In genomic region chr1:151311379-151311778, GRCm38 (mm10) we compare ENCODE assay signal across 18 mouse cellular contexts. TPM values are rescaled to one million over a fixed set of nuclear protein-coding genes. Genes with fewer than 3 reads are reported as not detected.
DNase-seq lines count a peak whose midpoint lies in the region; ATAC-seq and TF ChIP-seq lines count a peak whose summit lies in the region.
"Had no signal": no experiment of that assay in that cellular context is flagged by ENCODE, and none has a peak within 500 bp of the region (broad histone marks: within the 10 kb centered on the region; RNA-seq: fewer than 3 reads in every experiment).

No protein-coding gene starts in this region.

- no peaks in the 10 kb centered on the region for H3K27me3 ChIP-seq in forebrain, embryonic 11.5 days (ENCODE audit: control insufficient read depth, insufficient read depth, low read length)
- no peaks in the 10 kb centered on the region for H3K27me3 ChIP-seq in forebrain, postnatal 0 days (ENCODE audit: insufficient read depth, low read length)
- H3K27me3 ChIP-seq in forebrain, embryonic 14.5 days (replicated peaks; ENCODE audit: control insufficient read depth, insufficient read depth, low read length), result no peaks in the 10 kb centered on the region
- H3K27me3 ChIP-seq in forebrain, embryonic 13.5 days, result no peaks in the 10 kb centered on the region
- no peaks in the 10 kb centered on the region for H3K27me3 ChIP-seq in midbrain, embryonic 15.5 days (replicated peaks)
- H3K27me3 ChIP-seq in midbrain, embryonic 10.5 days (ENCODE audit: low read depth, poor library complexity, severe bottlenecking), result no peaks in the 10 kb centered on the region
- H3K27me3 ChIP-seq: embryonic facial prominence, embryonic 13.5 days had no signal

- WGBS in forebrain, embryonic 11.5 days, result 72% methylated on average over 11 of the region's 11 CpGs
- WGBS in forebrain, postnatal 0 days, result 53% methylated on average over 11 of the region's 11 CpGs
- 40% methylated on average over 11 of the region's 11 CpGs for WGBS in forebrain, embryonic 14.5 days
- 54% methylated on average over 11 of the region's 11 CpGs for WGBS in forebrain, embryonic 13.5 days
- 75% methylated on average over 11 of the region's 11 CpGs for WGBS in midbrain, embryonic 15.5 days
- 89% methylated on average over 11 of the region's 11 CpGs for WGBS in midbrain, embryonic 10.5 days

- no peaks in the 10 kb centered on the region for H3K9me3 ChIP-seq in forebrain, embryonic 11.5 days (ENCODE audit: control insufficient read depth, low read length)
- no peaks in the 10 kb centered on the region for H3K9me3 ChIP-seq in forebrain, postnatal 0 days (ENCODE audit: low read length)
- H3K9me3 ChIP-seq in forebrain, embryonic 14.5 days (replicated peaks; ENCODE audit: control insufficient read depth, low read length), result no peaks in the 10 kb centered on the region
- no peaks in the 10 kb centered on the region for H3K9me3 ChIP-seq in forebrain, embryonic 13.5 days (replicated peaks)
- no peaks in the 10 kb centered on the region for H3K9me3 ChIP-seq in midbrain, embryonic 15.5 days
- no peaks in the 10 kb centered on the region for H3K9me3 ChIP-seq in midbrain, embryonic 10.5 days (replicated peaks)
- H3K9me3 ChIP-seq: embryonic facial prominence, embryonic 13.5 days had no signal

- ATAC-seq in forebrain, embryonic 11.5 days (replicated peaks; ENCODE audit: low FRiP score), result peak; percentile 75
- no peak for ATAC-seq in forebrain, postnatal 0 days
- ATAC-seq in forebrain, embryonic 14.5 days, result peak; percentile 7; the same call in 1 of the 2 replicates
- ATAC-seq in forebrain, embryonic 13.5 days, result no peak
- peak; percentile 52 for ATAC-seq in midbrain, embryonic 15.5 days (replicated peaks)
- ATAC-seq: forebrain, embryonic 16.5 days had no signal

- no peak overlapping the region for H3K4me2 ChIP-seq in forebrain, embryonic 11.5 days (ENCODE audit: low read depth, low read length, severe bottlenecking)
- H3K4me2 ChIP-seq in forebrain, postnatal 0 days (ENCODE audit: low read depth), result no peak overlapping the region
- no peak overlapping the region for H3K4me2 ChIP-seq in forebrain, embryonic 14.5 days (ENCODE audit: low read length)
- H3K4me2 ChIP-seq in forebrain, embryonic 13.5 days, result no peak overlapping the region
- H3K4me2 ChIP-seq in midbrain, embryonic 15.5 days, result no peak overlapping the region
- H3K4me2 ChIP-seq: embryonic facial prominence, embryonic 13.5 days had no signal

- TF ChIP-seq POLR2A in brain, embryonic 14.5 days (IDR thresholded peaks at IDR 0.05; ENCODE audit: borderline replicate concordance, extremely low read depth, insufficient read depth, insufficient read length, poor library complexity, severe bottlenecking), result no peak

- H3K9ac ChIP-seq in forebrain, embryonic 11.5 days (ENCODE audit: low read length), result no peak overlapping the region
- H3K9ac ChIP-seq in forebrain, postnatal 0 days, result no peak overlapping the region
- H3K9ac ChIP-seq in forebrain, embryonic 14.5 days (ENCODE audit: low read length), result no peak overlapping the region
- H3K9ac ChIP-seq in forebrain, embryonic 13.5 days, result no peak overlapping the region
- H3K9ac ChIP-seq in midbrain, embryonic 15.5 days, result no peak overlapping the region
- H3K9ac ChIP-seq: embryonic facial prominence, embryonic 13.5 days had no signal

- no peak for DNase-seq in forebrain, embryonic 11.5 days (ENCODE audit: low spot score)
- no peak for DNase-seq in forebrain, postnatal 0 days
- DNase-seq in forebrain, embryonic 14.5 days (ENCODE audit: low spot score), result no peak
- DNase-seq in midbrain, embryonic 10.5 days (ENCODE audit: low spot score), result no peak
- peak; percentile 35 for DNase-seq in brain, embryonic 14.5 days (ENCODE audit: low read depth)
- DNase-seq in urinary bladder, postnatal 36 days (ENCODE audit: low spot score in 2 of 2), result no peak
- DNase-seq: adrenal gland, adult 2 months; adrenal gland, postnatal 10 days; adrenal gland, postnatal 25 days; cerebellum, adult 11-12 months; cerebellum, adult 2 months; cerebellum, adult 9-10 months; cerebellum, postnatal 10 days; cerebellum, postnatal 25 days had no signal

- no peaks in the 10 kb centered on the region for H3K36me3 ChIP-seq in forebrain, embryonic 11.5 days (ENCODE audit: control insufficient read depth, insufficient read depth, low read length)
- H3K36me3 ChIP-seq in forebrain, postnatal 0 days (ENCODE audit: insufficient read depth), result no peaks in the 10 kb centered on the region
- no peaks in the 10 kb centered on the region for H3K36me3 ChIP-seq in forebrain, embryonic 14.5 days (ENCODE audit: control insufficient read depth, insufficient read depth, low read length)
- no peaks in the 10 kb centered on the region for H3K36me3 ChIP-seq in forebrain, embryonic 13.5 days (ENCODE audit: poor library complexity, severe bottlenecking)
- H3K36me3 ChIP-seq in midbrain, embryonic 15.5 days (replicated peaks), result no peaks in the 10 kb centered on the region
- H3K36me3 ChIP-seq in midbrain, embryonic 10.5 days, result no peaks in the 10 kb centered on the region
- H3K36me3 ChIP-seq: embryonic facial prominence, embryonic 13.5 days had no signal

- no peak overlapping the region for H3K27ac ChIP-seq in forebrain, embryonic 11.5 days (ENCODE audit: low read depth, low read length)
- H3K27ac ChIP-seq in forebrain, postnatal 0 days (ENCODE audit: low read depth, low read length), result no peak overlapping the region
- H3K27ac ChIP-seq in forebrain, embryonic 14.5 days (ENCODE audit: low read depth, low read length), result no peak overlapping the region
- H3K27ac ChIP-seq in forebrain, embryonic 13.5 days, result no peak overlapping the region
- H3K27ac ChIP-seq in midbrain, embryonic 15.5 days, result no peak overlapping the region
- no peak overlapping the region for H3K27ac ChIP-seq in midbrain, embryonic 10.5 days (replicated peaks)
- H3K27ac ChIP-seq: embryonic facial prominence, embryonic 13.5 days had no signal

- H3K4me1 ChIP-seq in forebrain, embryonic 11.5 days (replicated peaks; ENCODE audit: control insufficient read depth, insufficient read depth, low read length), result 0 out of 2 replicates have a peak, but pooled peaks cover 1% of the 10 kb centered on the region
- H3K4me1 ChIP-seq in forebrain, postnatal 0 days (ENCODE audit: insufficient read depth), result no peaks in the 10 kb centered on the region
- H3K4me1 ChIP-seq in forebrain, embryonic 14.5 days (ENCODE audit: control insufficient read depth, insufficient read depth, low read length), result no peaks in the 10 kb centered on the region
- 0 out of 2 replicates have a peak, but pooled peaks cover 4% of the 10 kb centered on the region for H3K4me1 ChIP-seq in forebrain, embryonic 13.5 days
- no peaks in the 10 kb centered on the region for H3K4me1 ChIP-seq in midbrain, embryonic 15.5 days
- no peaks in the 10 kb centered on the region for H3K4me1 ChIP-seq in midbrain, embryonic 10.5 days
- H3K4me1 ChIP-seq: embryonic facial prominence, embryonic 13.5 days had no signal

- no peak overlapping the region for H3K4me3 ChIP-seq in forebrain, embryonic 11.5 days (ENCODE audit: low read depth, low read length)
- H3K4me3 ChIP-seq in forebrain, postnatal 0 days (ENCODE audit: low read depth, low read length), result no peak overlapping the region
- H3K4me3 ChIP-seq in forebrain, embryonic 14.5 days (ENCODE audit: low read depth, low read length), result no peak overlapping the region
- H3K4me3 ChIP-seq in forebrain, embryonic 13.5 days, result no peak overlapping the region
- no peak overlapping the region for H3K4me3 ChIP-seq in midbrain, embryonic 15.5 days
- no peak overlapping the region for H3K4me3 ChIP-seq in midbrain, embryonic 10.5 days
- H3K4me3 ChIP-seq: embryonic facial prominence, embryonic 13.5 days had no signal

- TF ChIP-seq CTCF in forebrain, postnatal 0 days (IDR thresholded peaks at IDR 0.05; ENCODE audit: low read depth), result no peak
- no peak for TF ChIP-seq CTCF in brain, embryonic 14.5 days (IDR thresholded peaks at IDR 0.05; ENCODE audit: borderline replicate concordance, extremely low read depth, insufficient read depth, insufficient read length)

RNA-seq across cellular contexts. Expression of gene Ivns1abp, which starts 32.9 kb away (rescaled TPM):
- 468 and 472 TPM in 2 replicates for polyA plus RNA-seq in forebrain, embryonic 11.5 days (2014; fragmentation: Nextera tagmentation; extraction: Ambion mirVana)
- 246 and 251 TPM in 2 replicates for total RNA-seq in forebrain, postnatal 0 days (2014; rRNA removed)
- polyA plus RNA-seq in forebrain, postnatal 0 days (2015; fragmentation: Nextera tagmentation; extraction: Ambion mirVana), result 217 and 240 TPM in 2 replicates
- polyA plus RNA-seq in forebrain, embryonic 14.5 days (2014; fragmentation: Nextera tagmentation; extraction: Ambion mirVana), result 323 and 358 TPM in 2 replicates
- polyA plus RNA-seq in forebrain, embryonic 13.5 days (2015; fragmentation: Nextera tagmentation; extraction: Ambion mirVana), result 364 and 394 TPM in 2 replicates
- 247 and 257 TPM in 2 replicates for polyA plus RNA-seq in midbrain, embryonic 15.5 days (2015; fragmentation: Nextera tagmentation; extraction: Ambion mirVana)
- 407 and 414 TPM in 2 replicates for polyA plus RNA-seq in midbrain, embryonic 10.5 days (2016; fragmentation: Nextera tagmentation; extraction: Ambion mirVana)
- 203 and 240 TPM in 2 replicates for polyA plus RNA-seq in brain, embryonic 14.5 days (2012; rRNA removed)

Comparison
In these comparisons a context has a peak if more than half of its experiments do, and no peak if none do; other contexts are left out.
1. ATAC-seq: peak in forebrain, embryonic 11.5 days (single experiment), forebrain, embryonic 14.5 days (single experiment) and midbrain, embryonic 15.5 days (single experiment); none in forebrain, postnatal 0 days (single experiment) and forebrain, embryonic 13.5 days (single experiment).